Mouse (Mus musculus): ENCODE data around the gene Gm42906.

DNA sequence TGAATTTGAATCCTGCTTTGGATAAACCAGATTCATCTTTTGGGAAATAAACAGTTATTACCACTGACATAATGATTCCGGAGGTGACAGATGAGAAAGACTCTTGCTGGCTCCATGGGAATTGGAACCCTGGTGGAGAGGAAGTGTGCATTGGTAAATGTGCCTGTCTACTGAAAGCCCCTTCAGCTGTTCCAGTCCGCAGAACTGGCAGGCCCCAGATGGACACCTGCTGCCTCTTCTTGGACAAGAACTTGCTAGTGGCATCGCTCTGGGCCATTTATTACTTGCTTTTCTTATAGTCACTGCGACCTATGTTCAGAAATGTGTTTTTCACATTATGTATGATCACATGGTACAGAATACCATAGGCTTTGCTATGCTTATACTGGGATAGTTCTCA lies 197.5 kb downstream of the Gm42906 start:
- TF ChIP-seq CTCF (IDR thresholded peaks at IDR 0.05; ENCODE audit: extremely low read depth, insufficient read length, insufficient replicate concordance, low read depth, low read length) (no peak), POLR2A (IDR thresholded peaks at IDR 0.05; ENCODE audit: low read depth, low read length) (no peak)
